Mouse (Mus musculus): ENCODE results near the gene S1pr4. TPM values are rescaled to one million over a fixed set of nuclear protein-coding genes. Genes with fewer than 3 reads are reported as not detected.
A peak's percentile ranks its signal among the peaks of the same experiment; 100 is the strongest.

Gene S1pr4
- total RNA-seq, 1 experiment from 2014 or later: 61.1 TPM

DNA sequence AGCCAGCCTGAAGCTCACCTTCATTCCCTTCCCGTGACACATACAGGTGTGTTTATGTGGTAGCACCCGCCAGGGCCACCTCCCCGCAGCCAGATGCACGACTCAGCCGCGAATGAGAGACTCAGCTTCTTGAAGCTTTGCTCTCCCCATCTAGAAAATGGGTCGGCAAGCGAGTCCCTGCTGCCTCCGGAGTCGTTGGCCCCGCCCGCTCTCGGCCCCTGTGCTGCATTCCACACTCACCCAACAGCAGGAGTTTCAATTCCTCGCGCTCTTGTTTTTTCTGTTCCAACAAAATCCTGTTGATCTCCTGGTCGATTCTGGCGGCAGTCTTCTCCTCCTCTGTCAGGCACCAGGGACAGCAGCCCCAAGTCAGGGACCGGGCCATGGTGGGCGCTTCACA lies 23.6 kb upstream of the S1pr4 start:
- no peak for ATAC-seq (ENCODE audit: extremely low read depth, insufficient number of reproducible peaks, low FRiP score, poor library complexity, severe bottlenecking)

DNA sequence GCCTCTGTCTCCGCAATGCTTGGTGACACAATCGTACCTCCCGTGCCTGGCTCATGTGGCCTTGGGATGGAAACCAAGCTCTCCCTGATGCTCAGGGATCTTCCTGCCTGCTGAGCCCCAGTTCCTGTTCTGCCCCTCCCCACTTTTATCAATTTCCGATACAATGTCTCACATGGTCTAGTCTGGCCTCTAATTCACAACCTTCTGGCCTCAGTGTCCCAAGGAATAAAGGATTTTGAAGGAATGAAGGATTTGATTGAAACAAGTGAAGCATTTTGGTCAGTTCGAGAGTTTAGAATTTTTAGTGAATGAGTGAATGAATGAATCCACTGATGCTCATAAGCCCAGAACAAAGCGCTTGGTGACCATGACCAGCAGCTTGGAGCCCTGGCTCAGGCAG lies 23.2 kb upstream of the S1pr4 start:
- no peak for ATAC-seq (ENCODE audit: extremely low read depth, insufficient number of reproducible peaks, low FRiP score, poor library complexity, severe bottlenecking)

DNA sequence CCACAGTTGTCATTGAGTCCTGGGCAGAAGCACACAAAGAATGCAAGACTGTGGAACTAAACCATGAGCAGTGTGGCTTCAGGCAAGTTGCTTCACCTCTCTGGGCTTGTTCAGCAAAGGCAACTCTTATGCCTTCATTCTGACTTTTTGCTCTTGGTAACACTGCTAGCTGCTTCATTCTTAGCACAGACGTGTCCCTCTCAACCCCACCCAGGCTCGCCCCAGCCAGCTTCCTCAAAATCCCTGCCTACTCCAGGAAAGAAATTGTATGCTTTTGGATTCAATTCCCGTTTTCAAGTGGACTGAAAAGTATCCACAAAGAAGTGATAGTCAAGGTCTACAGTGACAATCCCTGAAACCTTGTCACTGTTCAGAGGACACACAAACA lies 20.0 kb upstream of the S1pr4 start:
- no peak for ATAC-seq (ENCODE audit: extremely low read depth, insufficient number of reproducible peaks, low FRiP score, poor library complexity, severe bottlenecking)

DNA sequence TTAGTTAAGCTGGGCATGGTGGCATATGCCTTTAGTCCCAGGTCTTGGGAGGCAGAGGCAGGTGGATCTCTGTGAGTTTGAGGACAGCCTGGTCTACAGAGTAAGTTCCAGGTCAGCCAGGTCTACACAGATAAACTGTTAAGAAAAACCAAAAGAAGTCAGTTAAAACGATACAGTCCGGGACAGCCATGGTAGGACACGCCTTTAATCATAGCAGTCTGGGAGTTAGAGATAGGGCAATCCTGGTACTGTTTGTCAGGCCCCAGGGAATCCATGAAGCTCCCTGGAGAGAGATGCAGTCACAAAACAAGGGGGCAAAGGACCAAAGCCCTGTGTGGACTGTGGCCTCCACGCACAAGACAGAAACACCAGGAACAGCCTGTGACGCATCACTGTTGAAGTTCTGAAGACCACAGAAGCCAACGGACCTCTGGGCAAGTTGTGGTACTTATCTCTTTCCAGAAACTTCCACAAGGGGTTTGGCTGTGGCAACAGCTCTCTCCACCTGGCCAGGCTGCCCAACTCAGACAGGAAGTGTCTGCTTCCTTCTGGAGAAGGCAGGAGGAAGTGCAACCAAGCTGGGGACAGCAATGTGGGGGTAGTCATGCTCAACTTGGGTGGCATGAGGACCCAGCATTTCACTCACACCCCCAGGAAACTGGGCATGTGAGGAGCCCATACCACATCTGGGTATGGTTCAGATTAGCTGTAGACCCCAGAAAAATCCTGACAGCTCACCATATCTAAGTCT lies 19.5 kb upstream of the S1pr4 start:
- peak; percentile 25; the same call in 1 of the 2 replicates for ATAC-seq (ENCODE audit: extremely low read depth, insufficient number of reproducible peaks, low FRiP score, poor library complexity, severe bottlenecking)

DNA sequence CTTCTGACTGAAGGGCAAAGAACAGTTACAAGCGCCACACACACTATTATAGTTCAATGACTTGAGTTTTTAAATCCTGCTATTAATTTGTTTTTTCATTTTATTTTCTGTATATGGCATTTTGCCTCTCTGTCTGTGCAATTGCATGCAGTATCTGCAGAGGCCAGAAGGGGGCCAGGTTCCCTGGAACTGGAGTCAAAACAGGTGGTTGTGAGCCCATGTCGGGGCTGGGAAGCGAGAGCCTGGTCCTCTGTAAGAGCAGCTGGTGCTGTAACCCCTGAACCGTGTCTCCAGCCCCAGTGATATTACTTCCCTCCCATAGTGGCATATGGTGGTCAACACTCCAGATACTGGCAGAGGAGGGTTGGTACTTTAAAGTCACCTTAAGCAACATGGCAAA lies 18.6 kb upstream of the S1pr4 start:
- peak; percentile 74 for ATAC-seq (ENCODE audit: extremely low read depth, insufficient number of reproducible peaks, low FRiP score, poor library complexity, severe bottlenecking)

DNA sequence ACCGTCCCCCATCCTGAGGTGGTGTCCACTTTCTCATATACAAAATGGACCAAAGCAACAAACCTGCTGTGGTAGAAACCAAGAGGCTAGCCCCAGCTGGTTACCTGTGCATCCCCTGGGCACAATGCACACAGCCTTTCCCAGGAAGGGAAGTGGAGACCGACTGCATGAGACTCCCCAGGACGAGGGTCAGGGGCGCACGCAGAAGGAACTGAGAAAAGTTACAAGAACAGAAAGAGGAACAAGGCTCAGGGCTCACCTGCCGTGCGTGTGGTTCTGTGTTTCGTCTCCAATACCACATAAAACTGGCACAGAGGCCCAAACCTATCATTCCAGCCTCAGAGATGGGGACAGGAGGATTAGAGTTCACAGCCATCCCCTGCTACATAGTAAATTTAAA lies 17.3 kb upstream of the S1pr4 start:
- ATAC-seq (ENCODE audit: extremely low read depth, insufficient number of reproducible peaks, low FRiP score, poor library complexity, severe bottlenecking): peak; percentile 64

DNA sequence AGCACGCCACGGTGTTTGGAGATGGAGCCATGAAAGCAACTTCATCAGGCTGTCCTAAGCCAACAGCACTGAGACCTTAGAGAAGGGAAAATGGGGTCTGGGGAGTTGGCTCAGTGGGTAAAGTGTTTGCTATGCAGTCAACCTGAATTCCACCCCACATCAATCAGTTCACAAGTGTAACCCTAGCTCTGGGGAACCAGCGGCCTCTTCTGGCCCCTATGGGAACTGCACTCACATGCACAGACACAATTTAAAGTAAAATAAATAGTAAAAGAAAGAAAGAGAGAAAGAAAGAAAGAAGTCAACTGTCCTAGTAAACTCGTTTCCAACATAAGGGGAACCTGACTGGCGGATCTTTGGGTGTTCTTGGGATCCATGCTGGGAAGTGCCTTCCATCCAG lies 13.9 kb upstream of the S1pr4 start:
- ATAC-seq (ENCODE audit: extremely low read depth, insufficient number of reproducible peaks, low FRiP score, poor library complexity, severe bottlenecking): no peak

DNA sequence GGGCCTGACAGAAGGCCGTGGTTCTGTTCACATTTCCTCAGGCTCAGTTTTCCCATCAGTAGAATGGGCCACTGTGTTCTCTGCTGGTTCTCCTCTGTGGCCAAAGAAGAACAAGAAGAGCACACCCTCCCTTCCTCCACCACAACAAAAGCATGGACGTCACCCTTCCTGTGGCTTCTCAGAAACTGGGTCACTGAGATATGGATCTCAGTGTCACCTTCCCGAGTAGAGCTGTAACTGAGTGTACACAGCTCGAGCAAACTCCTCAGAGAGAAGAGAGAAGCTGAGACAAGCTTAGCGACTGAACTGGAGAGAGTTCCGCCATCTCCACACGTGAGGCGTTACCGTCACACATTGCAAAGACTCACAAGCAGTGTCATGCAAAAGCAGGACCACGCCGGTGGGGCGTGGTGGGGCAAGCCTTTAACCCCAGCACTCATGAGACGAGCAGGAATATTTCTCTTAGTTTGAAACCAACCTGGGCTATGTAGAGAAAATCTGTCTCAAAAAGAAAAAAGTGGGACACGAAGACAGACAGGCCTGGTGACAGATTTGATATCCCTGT lies 10.4 kb upstream of the S1pr4 start:
- ATAC-seq (ENCODE audit: extremely low read depth, insufficient number of reproducible peaks, low FRiP score, poor library complexity, severe bottlenecking): no peak

DNA sequence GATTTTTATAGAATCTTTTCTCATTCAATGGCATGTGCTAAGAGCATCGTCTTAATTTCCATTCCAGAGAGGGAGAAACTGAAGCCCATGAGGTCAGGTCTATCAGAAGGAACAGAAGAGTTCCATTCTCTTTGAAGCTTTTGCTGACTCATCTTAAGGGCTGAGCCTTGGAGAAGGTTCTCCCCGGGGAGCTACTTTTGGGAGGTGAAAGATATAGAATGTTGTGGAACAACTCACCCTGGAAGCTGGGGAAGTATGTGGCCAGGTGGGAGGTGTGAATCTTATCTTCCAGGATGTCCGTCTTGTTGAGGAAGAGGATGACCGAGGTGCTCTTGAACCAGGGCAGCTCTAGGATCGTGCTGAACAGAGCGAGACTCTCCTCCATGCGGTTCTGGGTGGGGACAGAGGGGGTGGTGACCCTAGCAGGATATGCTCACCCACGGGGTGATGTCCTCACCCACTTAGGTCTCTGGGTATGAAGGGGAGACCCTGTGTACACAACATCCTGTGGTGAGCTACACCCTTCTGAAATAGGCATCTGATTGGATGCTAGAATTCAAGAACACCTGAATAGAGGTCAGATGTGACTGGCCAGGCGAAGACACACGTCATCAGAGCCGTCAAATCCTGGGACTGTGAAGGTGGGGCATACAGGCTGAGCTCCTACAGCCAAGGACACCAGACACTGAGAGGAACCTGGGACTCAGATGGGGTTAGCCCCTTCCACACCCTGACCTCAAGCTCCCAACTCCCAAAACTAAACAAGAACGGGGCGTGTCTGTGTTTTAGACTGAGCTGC lies 8.0 kb upstream of the S1pr4 start:
- ATAC-seq (ENCODE audit: extremely low read depth, insufficient number of reproducible peaks, low FRiP score, poor library complexity, severe bottlenecking): peak; percentile 39; the same call in 1 of the 2 replicates

DNA sequence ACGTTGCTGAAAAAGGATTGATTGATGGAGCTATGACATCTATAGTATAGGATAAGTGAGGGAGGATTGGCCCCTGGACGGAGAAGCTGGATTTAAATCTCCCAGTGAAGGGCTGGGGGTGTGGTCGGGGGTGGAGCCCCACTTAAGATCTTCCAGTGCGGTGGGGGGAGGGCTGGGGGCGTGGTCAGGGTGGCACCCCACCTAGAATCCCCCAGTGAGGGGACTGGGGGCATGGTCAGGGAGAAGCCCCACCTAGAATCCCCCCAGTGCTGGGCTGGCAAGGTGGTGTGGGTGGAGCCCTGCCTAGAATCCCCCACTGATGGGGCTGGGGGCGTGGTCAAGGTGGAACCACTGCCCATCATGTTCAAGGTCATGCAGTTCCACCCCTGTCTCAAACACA lies 7.2 kb upstream of the S1pr4 start:
- no peak for ATAC-seq (ENCODE audit: extremely low read depth, insufficient number of reproducible peaks, low FRiP score, poor library complexity, severe bottlenecking)

DNA sequence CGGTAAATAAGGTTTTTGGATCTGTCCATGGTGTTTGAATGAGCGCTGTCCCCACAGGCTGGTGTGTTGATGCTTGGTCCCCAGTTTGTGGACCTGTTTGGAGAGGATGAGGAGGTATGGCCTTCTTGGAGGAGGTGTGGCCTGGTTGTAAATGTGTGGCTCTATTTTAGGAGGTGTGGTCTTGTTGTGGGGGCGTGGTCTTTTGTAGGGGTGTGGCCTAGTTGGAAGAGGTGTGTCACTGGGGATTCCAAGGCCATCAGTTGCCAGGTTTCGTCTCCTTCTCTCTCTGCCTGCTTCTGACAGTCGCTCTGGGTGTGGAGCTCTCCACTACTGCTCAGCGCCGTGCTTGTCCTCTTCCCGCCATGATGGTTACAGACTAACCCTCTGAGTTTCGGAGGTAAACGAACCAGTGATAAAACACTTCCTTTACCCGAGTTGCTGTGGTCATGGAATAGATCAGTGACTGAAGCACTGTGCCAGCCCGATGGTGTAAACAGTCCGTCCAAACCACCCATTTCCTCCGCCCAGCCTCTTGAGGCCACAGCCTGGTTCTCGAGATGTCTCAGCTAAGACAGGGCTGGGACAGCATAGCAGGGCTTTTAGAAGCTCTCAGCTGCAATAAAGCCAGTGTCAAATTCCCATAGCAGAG lies 5.2 kb upstream of the S1pr4 start:
- ATAC-seq (ENCODE audit: extremely low read depth, insufficient number of reproducible peaks, low FRiP score, poor library complexity, severe bottlenecking): no peak

DNA sequence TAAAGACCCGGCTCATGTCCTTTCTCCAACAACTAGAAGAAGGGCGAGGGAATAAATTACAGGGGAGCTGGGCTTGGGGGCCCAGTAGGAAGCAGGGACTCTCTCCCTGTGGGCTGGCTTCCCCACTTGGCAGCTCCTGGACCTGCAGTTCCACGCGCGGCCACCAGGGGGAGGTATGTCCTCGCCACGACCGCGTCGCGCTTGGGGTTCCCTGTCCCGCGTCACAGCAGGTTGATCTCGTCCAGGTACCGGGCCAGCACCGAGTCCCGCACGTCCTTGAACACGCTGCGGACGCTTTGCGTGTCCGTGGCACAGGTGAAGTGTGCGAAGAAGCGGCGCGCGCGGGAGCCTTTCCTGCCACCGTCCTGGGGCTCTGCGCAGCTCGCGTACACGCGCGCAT lies 2.7 kb upstream of the S1pr4 start:
- peak; percentile 64 for ATAC-seq (ENCODE audit: extremely low read depth, insufficient number of reproducible peaks, low FRiP score, poor library complexity, severe bottlenecking)

DNA sequence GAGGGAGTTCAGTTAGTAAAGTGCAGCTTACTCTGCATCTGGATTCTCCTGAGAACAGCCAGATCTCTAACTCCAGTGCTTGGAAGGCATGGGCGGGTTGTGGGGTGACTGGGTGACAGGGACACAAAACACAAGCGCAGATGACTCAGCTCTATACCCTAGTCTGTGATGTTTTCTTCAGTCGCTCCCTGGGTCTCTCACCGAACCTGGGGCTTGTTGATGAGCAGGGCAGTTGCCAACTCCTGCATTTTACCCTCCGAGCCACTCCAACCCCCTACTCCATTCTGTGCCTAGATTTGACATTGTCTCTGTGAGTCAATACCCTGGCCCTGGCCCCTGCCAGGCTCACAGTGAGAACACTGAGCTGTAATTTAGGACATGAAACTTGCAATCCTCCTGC lies 1.9 kb upstream of the S1pr4 start:
- ATAC-seq (ENCODE audit: extremely low read depth, insufficient number of reproducible peaks, low FRiP score, poor library complexity, severe bottlenecking): no peak

DNA sequence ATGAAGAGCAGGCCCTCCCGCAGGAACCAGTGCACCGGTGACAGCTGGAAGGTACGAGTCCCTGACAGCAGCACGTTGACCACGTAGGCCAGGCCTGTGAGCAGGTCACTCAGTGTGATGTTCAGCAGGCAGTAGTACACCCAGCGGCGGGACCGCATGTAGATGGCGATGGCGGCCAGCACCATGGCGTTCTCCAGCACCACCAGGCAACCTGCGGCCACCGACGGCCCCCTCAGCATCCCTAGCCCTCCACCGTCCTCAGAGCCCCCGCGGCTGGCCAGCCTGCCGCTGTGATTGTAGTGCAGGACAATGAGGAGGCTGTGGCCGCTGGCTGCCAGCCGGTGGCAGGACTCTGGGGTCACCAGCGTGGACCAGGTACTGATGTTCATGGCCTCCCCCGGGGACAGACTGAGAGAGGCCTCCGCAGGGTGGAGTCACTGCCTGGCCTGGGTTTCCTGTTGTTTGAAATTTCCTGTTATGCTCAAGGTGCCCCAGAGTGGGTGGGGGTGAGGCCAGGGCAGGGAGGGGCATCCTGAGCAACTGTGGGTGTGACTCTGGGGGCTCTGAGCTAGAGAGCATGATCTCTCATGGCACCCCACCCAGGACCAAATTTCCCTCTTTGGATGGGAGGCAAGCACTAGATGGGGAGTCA lies 556 bp downstream of the S1pr4 start:
- peak; percentile 37 for ATAC-seq (ENCODE audit: extremely low read depth, insufficient number of reproducible peaks, low FRiP score, poor library complexity, severe bottlenecking)

DNA sequence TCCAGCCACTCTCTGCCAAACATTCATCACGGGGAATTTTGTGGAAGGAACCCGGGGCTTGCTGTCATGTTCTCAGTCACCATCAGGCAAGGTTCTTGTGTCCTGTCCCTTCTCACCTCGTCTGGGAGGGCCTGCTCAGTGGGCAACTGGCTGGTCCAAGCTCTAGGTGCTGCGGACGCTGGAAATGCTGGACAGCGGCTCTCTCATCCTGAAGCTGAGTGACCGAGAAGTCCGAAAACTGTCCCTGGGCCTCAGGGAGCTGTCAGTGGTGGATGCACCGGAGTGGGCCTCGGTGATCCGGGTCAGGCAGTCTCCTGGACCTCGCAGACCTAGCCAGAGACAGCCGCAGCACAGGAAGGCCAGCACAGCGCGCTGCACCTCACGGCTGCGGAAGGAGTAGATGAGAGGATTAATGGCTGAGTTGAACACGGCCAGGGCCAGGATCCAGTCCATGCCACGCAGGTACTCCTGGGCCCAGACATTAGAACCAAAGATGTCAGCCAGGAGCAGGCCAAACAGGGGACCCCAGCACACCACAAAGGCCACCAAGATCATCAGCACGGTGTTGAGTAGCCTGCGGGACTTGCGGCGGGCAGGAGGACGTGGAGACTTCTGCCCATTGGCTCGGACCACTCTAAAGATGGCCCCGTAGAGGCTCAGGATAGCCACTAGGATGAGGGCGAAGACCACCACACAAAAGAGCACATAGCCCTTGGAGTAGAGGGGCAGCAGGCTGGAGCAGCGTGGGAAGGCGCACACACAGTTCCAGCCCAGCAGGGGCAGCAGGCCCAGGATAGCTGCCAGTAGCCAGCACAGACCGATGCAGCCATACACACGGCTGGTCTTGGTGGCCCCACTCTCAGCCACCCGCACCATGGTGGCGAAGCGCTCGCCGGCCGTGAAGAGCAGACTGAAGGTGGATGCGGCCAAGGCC lies 1.3 kb downstream of the S1pr4 start:
- no peak for ATAC-seq (ENCODE audit: extremely low read depth, insufficient number of reproducible peaks, low FRiP score, poor library complexity, severe bottlenecking)

DNA sequence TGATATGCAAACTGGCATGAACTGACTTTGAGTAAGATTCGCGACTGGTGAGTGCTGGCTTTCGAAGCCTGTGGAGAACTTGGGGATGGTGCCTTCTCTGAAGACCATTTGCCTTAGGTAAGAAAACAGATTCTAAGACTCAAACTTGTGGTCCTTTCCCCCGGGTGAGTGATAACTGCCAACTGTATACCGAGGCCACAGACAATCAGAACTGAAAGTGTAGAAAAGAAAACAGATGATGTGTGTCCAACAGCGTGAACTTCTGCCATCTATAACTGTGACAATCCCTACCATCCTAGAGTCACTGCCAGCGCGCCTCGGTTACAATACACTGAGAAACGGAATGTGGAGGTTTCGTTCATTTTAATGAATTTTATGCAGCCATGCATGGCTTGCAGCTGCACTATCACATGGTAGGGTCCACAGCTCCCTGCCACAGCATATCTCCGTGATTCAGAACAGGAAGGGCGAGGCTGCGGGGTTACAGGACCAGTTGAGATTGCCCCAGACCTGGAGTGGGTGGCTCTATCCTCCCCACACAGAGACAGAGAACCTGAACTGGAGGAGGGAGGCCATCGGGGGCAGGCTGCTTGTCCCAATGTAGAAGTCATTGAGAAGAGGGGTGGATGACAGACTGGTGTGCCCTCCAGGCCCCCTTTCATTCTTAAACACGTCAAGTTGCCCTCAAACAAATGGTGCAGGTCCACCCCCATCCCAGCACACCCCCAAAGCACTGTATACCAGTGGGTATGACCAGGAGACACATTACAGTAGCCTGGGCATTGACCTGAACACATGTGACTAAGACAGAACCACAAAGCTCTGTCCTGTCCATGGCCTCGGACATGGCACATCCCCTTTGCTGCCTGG lies 2.3 kb downstream of the S1pr4 start:
- ATAC-seq (ENCODE audit: extremely low read depth, insufficient number of reproducible peaks, low FRiP score, poor library complexity, severe bottlenecking): no peak

DNA sequence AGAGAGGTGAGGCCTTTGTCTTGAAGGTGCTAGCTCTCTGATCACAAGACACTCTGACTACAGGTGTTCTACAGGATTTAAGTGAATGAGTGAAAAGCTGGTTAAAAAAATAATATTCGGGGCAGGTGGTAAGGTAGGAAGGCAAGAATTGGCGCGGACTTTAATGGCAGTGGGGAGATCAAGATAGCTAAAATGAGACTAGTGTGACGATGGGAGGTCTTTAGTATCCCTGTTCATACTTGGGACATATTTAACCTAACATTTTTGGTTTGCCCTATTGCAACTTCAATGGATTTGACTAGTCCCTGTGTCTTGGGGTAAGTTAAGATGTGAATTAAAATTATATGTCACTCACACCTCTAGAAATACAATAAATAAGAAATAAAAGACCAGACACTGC lies 3.0 kb downstream of the S1pr4 start:
- no peak for ATAC-seq (ENCODE audit: extremely low read depth, insufficient number of reproducible peaks, low FRiP score, poor library complexity, severe bottlenecking)
